Mouse (Mus musculus) adrenal gland, adult 18-20 months (tissue): ENCODE results near the gene Fbxo28. TPM values are rescaled to one million over a fixed set of nuclear protein-coding genes. Genes with fewer than 3 reads are reported as not detected.
"Not testable (repeated sequence)": the region's sequence is repeated elsewhere in the genome, so short reads cannot be mapped to it uniquely, and the experiment has no call there.

Experiments used
- DNase-seq, 2 experiments: peaks; one replicate each; pipeline ENCODE4 v3.0.0; 2021 to 2022; ENCODE audit warnings: low spot score in 2 of 2
- total RNA-seq, 2 experiments: library from RNA; stranded (reverse); gene quantifications; 1 replicate in 1 of 2; 2 replicates in 1 of 2; pipeline ENCODE4 v1.2.3; 2021

Fbxo28 gene
- total RNA-seq, 2 experiments from 2014 or later: 35.2 to 50.7 TPM

DNA sequence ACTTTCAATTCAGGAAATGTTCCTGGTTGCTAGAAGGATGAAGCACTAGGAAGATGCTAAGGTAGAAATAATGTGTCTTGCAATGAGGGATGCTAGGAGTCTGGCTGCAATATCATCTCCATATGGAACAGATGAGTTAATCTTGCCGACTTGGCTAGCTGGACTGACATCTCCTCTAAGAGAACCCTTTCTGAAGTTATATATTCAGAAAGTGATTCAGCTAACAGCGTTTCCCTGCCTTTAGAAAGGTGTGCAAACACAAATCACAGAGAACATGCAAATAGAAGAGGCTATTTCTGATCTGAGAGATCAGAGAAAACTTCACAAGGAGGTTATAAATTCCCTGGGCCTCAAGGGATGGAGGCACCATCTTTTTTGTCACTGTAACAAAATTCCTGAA is 4.4 kb upstream of the Fbxo28 start:
- no peak for DNase-seq

DNA sequence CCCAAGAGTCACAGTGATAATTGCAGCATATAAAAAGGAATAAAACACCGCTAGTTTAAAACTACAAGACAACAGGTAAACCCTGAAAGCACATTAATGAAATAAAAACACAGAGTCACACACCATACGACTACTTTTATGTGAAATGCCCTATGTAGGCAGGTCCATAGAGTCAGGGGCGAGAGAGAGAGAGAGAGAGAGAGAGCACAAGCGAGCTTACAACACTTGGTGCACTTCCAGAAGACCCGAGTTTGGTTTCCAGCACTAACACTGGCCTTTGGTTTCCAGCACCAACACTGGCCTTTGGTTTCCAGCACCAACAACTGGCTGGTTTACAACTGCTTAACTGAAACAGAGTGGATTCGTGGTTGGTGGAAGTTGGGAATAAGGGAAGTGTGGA is 564 bp upstream of the Fbxo28 start:
- no peak for DNase-seq

DNA sequence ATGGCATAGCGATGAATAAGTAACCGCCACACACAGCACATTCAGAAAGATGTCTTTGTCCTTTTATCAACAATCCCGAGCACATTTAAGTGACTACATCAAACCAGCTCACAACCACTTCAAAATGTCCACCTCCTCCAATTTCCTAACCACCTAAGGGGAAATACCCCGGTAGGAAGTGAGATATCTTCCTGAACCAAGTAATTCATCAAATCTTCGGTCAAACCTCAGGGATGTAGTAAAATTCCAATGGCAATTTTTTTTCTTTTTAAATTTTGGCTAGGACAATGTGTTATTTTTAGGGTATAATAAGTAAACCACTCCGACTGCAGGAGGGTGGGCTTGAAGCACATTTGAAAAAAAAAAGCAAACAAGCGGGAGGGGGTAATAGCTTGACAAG is 1.1 kb downstream of the Fbxo28 start:
- no peak for DNase-seq

DNA sequence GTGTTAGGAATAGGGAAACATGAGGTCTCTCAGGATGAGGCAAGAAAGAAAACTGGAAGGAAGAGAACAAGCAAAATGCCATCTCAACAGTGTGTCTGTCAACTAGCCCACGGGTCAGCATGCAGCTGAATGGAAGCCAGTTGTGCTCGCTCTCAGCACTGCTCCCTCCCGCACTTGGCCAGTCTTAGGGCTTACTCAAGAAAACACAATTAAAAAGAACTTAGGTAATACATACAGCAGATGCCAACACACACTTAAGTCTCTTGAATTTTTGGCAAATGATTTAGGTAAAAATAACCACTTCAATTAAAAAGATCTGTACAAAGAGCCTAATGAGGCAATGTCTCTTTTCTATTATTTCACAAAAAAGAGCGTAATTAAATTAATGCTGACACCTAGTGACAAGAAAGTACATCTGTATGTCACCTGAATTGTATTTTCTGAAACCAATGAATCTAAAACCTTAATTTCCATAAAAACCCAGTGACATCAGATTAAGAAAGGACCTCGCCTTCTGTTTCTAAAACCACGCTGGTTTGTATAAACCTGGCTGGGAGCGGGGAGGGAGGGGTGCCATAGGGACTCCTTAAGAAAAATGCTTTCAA is 2.4 kb downstream of the Fbxo28 start:
- no peak for DNase-seq

DNA sequence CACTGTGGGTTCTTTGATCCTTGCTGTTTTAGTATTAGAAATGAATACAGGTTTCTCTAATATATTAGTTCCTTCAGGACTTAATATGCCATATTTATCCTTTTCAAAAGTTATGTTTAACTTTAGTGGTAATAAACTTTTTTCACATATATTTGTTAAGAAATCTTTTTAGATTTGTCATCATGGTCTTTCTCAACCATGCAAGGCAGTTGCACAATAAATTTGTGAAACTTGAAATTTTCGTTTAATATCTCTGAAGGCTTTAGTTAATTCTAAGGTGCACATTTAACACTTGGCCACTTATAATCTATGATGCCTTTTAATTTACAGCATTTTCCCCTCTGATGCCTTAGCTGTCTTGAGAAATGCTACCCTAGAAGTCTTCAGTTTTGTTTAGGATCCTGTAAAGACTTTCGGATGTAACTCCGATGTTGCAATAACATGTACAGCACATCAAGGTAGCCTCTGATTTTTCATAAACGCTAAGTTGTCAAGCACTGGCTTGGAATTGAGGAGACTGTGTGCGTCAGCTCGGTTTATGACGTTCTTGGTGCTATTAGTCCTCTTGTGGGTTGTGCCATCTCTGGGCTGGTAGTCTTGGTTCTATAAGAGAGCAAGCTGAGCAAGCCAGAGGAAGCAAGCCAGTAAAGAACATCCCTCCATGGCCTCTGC is 7.5 kb downstream of the Fbxo28 start:
- no peak for DNase-seq

DNA sequence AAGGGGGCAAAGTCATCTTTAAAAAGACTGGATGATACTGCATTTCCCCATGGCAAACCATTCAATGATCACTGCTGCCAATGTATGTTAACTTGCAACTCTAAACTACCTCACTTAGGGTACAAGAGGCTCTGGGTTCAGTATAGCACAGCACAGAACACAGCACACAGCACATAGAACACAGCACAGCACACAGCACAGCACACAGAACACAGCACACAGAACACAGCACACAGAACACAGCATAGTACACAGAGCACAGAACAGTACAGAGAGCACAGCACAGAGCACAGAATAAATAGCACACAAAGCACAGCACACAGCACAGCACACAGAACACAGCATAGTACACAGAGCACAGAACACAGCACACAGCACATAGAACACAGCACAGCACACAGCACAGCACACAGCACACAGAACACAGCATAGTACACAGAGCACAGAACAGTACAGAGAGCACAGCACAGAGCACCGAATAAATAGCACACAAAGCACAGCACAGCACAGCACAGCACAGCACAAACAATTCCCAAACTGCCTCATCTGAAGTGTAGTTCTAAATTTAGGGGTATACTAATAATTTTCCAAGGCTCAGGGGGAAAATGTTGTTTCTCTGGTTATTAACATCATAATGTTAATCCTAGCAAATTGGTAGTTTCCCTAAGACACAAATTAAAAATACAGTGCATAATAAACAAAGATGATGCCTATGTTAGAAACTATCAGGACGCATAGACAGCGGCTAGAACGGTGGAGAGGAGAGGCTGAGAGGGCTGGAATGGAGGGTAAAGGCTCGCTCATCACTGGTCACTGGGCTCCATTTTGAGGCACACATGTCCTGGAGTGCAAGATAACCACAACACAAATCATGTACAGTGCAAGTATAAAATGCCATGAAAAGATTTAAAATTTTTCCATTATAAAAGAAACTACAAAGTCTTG is 9.1 kb downstream of the Fbxo28 start:
- no peak for DNase-seq

DNA sequence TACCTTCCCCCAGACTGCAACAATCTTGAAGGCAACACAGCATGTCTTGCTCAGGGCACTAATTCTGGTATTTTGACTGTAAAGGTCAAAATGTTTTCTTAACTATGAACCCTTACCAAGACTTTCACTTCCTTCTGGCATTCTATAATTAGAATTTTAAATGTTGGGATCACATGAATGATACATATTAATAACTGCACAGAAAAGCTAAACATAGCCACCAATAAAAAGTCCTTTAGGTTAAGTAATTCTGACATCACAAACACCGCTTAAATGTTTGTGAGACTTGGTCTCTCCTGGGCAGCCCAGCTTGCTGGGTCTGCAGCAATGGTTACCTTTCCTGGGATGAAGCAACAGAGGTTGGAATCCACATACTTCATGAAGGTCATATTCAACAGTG is 15.5 kb downstream of the Fbxo28 start:
- DNase-seq: no peak

DNA sequence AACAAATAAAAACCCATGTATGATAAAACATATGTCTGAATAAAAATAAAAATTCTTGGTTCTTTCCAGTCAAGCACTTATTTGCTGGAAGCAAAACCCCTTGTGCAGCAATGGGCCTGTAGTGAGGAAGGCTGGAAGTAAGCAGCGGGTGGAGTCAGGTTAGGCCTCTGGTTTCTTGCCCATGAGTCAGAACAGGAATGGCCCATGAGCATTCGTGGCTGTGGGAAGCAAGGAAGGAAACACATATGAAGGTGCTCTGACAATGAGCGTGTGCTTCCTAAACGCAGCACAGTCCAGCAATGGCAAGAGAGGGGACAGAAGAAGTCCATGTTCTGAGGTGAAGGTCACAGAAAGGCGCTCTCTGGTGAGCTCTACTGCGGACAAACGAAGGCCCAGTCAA is 16.9 kb downstream of the Fbxo28 start:
- DNase-seq: no peak

DNA sequence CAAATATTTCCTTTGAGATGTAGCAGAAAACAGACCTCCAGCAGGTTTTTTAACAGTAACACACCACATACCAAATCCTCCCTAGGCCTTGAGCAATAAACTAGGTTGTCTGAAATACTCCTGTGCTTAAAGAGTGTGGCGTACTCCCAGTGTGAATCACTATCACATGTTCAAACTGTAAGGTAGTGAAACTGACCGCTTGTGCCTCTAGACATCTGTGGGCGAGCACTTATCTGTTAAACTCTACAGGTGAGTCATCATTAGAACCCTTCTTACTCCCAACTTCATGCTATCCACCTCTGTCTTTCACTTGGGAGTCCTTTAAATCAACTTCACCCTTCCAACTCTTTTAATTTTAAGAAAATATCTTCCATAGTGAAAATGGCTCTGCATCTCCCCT is 18.3 kb downstream of the Fbxo28 start:
- no peak for DNase-seq

DNA sequence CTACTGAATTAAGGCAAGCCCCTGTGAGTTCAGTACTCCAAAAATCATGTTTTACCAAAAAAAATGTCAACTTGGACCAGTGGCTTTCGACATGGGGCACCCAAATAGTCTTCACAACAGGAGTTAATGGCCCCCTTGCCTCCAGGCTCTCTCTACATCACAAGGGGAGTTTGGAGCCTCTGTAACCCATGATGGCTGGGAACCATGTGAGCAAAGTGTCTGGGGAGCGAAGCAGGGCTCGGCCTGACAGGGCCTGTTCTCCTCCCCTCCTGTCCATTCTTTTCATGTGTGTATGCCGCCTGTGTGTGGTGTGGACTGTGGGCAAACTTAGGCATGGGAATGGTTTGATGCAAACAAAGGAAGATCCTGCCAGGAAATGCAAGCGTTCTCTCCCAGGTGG is 27.2 kb downstream of the Fbxo28 start:
- DNase-seq: no peak

DNA sequence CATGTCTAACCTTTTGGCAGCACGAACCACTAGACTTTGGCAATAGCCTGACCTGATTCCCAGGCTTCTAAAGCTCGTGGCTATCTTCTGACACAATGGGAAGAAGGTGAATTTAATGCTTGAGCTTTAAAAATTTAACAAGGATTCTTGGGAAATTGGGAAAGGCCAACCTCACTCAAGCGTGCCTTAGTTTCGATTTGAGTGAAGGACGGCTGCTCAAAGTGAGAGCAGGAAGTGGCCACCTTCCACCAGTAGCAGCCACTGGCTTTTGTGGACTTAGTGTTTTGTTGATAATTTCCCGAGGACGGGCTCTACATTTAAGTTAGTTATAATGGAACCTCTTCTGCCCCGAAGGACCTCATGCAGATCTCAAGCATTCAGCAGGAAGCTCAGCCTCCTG is 28.2 kb downstream of the Fbxo28 start:
- DNase-seq: no peak

DNA sequence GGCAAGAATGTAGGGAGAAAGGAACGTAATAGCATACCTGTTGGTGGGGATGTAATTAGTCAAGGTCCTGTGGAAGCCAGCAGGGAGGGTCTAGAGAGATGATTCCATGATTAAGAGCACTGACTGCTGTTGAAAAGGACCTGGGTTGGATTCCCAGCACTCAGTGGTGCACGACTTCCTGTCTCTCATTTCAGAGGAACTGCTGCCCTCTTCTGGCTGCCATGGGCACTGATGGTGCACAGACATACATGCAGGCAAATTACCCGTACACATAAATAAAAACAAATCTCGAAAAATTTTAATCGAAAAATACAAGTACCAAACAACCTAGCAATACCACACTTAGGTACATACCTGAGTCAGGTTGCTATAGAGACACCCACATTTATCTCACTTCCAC is 30.1 kb downstream of the Fbxo28 start:
- DNase-seq: no peak

DNA sequence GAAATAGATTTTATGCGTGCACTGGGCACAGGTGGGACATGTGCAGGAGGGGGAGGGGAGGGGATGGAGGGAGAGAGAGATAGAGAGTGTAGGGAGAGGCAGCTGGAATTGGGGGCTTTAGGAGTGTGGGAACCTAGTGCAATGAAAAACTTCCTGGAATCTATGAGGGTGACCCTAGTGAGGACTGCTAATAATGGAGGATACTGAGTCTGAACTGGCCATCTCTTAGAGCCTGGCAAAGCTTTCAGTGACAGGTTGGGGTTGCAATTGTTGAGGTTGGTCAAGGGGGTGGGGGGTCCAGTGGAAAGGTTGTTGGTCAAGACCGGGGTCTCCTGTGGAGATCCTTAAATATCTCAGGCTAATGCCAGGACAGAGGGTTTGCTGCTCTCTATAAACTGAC is 31.1 kb downstream of the Fbxo28 start:
- no peak for DNase-seq

DNA sequence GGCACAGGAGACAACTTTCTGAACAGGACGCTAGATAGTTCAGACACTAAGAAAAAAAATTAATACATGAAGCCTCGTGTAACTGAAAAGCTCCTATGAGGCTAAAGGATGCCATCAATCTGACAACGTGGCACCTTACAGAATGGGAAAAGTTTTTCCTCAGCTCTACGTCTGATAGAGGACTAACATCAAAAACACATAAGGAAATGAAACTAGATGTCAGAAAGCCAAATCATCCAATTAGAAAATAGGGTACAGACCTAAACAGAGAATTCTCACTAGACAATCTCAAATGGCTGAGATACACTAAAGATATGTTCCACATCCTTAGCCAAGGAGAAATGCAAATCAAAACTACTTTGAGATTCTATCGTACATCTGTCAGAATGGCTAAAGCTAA is 32.0 kb downstream of the Fbxo28 start:
- DNase-seq: no peak

DNA sequence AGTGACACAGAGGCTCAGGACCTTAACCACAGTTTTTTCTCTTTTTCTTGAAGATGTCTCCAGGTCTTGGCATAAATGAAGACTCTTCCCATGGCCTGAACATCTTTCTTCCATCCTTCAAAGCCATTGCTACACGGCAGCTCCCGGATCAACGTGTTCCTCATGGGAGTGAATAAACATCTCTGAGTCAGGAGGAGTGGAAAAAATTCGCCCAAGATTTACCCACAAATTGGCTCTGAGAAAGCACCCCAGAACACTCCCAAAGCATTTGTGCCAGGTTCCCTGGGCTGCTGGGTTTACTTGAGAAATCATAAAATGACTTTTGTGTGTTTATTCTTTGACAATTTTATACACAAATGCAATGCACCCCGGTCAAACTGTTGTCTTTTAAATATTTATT is 38.5 kb downstream of the Fbxo28 start:
- DNase-seq: no peak

DNA sequence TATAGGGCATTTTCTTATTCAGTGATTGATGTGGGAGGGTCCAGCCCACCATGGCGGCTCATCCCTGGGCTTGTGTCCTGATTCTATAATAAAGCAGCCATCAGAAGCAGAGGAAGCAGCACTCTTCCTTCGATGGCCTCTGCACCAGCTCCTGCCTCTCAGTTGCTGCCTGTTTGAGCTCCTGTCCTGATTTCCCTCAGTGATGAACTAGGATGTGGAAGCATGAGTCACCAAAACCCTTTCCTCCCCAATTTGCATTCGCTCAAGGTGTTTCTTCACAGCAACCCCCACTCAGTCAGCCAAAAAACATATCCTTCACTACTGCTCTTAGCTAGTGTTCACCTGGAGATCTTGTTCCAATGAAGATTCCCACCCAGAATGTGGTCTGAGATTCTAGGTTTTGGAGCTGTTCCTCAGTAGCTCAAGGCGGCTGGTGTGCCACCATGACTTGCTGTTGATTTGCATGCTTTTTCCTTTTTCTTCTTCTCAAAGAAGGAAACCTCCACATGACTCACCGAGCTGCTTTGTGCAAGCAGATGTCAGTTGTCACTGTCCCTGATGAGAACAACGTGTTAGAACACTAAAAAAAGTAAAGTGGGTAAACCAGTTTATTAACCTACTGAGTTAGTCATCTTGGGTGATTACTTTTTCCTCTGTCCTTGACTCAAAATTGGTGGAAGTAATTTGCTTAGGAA is 39.1 kb downstream of the Fbxo28 start:
- no peak for DNase-seq

DNA sequence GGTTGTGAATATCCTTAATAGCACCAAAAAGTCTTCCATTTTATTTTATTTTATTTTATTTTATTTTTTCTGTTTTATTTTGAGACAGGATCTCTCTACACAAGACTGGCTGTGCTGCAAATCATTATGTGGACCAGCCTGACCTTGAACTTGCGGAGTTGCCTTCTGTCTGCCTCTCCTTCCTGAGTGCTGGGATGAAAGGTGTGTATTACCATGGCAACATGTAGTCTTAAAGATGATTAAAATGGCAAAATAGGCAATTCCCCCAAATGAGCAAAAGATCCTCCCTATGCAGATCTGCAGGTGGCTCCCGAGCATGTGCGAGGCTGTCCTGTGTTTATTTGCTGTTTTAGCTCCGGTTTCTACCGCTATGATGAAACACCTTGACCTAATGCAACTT is 43.6 kb downstream of the Fbxo28 start:
- no peak for DNase-seq

DNA sequence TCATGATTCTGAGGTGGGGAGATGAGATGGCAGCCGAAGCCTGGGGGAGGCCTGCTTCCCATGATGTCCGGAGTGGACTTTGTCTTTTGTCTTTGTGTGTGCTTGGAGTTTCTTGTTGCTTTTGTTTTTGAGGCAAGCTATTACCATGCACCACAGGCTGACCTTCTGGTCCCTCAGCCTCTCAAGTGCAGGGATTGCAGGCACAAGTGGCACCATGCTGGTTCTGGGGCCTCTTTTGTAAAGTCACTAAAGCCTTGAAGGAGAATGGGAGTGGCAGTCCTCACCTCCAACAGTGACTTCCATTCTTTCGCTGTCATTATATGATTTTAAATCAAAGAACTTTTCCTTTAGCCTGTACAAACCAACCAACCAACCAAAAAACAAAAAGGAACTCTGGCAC is 44.2 kb downstream of the Fbxo28 start:
- no peak for DNase-seq

DNA sequence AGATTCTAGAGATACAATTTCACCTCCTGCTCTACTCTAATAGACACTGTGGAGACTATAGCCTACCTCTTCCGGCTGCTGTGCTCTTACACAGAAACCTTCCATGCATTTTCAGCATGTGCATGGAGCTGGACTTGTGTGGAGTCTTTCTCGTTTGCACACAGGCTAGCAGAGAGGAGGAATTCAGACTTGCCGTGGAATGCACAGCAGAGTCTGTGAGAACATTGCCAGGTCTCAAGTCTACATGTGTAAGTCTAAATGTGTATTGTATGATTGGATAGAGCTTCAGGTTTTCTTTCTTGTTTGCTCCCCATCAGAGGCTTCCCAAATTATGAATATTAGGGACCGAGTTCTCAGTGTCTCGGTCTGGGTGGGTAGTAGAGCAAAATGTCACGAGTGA is 44.6 kb downstream of the Fbxo28 start:
- DNase-seq: no peak

DNA sequence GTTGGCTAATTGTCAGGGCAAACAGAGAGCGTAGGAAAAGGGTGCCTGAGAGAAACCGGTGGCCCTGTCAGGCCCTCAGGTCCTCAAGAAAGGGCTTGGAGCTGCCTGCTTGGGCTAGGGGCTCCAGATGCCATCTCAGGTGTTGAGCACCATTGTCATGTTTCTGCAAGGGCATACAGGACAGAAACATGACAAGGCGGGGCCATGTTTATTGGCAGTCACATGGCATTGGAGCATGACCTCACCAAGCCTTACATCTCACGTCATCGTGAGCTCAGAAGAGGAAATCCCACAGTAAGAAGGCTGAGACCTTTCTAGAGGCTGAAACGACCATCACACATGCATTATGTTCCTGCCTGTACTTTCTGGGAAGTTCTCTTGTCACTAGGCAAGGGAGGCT is 45.3 kb downstream of the Fbxo28 start:
- no peak for DNase-seq

DNA sequence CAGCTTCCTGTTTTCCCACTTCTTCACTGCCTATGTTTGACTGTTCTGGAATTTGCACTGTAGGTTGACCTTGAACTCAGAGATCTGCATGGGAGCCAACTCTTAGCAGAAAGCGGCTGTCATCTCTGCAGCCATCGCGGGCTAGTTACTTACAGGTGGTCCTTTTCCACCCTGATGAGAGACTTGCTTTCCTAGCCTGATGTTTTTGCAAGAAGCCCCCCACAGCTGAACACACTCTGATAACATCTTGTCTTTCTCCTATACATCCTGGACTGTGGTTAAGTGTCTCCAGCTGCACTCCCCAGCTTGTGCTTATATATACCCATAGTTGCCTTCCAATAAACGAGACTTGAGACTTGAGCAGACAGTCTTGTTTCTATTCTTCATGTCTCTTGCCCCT is 49.1 kb downstream of the Fbxo28 start:
- no peak for DNase-seq

DNA sequence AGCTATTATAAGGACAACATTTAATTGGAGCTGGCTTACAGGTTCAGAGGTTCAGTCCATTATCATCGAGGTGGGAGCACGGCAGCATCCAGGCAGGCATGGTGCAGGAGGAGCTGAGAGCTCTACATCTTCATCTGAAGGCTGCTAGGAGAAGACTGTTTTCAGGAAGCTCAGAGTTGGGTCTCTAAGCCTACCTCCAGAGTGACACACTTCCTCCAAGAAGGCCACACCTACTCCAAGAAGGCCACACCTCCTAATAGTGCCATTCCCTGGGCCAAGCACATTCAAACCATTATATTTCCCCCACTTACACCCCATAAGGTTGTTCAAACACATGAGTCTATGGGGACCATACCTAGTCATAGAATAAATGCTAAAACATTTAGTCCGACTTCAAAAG is 50.7 kb downstream of the Fbxo28 start:
- not testable (repeated sequence) for DNase-seq
